Mouse (Mus musculus) urinary bladder, adult 2 months (tissue): ENCODE data around the gene Inava. TPM values are rescaled to one million over a fixed set of nuclear protein-coding genes. Genes with fewer than 3 reads are reported as not detected.
A peak's percentile ranks its signal among the peaks of the same experiment; 100 is the strongest.

Experiments used
- DNase-seq: peaks from one replicate; pipeline ENCODE4 v3.0.0; 2022; ENCODE audit warnings: low spot score
- polyA plus RNA-seq: library from polyadenylated mRNA; depleted of rRNA; stranded (reverse); fragments of >200 nt; gene quantifications from 2 replicates; pipeline ENCODE4 v1.2.3, GENCODE M21; 2012; rRNA removed

Inava gene
- polyA plus RNA-seq = 22.4 and 24.3 TPM in 2 replicates

DNA sequence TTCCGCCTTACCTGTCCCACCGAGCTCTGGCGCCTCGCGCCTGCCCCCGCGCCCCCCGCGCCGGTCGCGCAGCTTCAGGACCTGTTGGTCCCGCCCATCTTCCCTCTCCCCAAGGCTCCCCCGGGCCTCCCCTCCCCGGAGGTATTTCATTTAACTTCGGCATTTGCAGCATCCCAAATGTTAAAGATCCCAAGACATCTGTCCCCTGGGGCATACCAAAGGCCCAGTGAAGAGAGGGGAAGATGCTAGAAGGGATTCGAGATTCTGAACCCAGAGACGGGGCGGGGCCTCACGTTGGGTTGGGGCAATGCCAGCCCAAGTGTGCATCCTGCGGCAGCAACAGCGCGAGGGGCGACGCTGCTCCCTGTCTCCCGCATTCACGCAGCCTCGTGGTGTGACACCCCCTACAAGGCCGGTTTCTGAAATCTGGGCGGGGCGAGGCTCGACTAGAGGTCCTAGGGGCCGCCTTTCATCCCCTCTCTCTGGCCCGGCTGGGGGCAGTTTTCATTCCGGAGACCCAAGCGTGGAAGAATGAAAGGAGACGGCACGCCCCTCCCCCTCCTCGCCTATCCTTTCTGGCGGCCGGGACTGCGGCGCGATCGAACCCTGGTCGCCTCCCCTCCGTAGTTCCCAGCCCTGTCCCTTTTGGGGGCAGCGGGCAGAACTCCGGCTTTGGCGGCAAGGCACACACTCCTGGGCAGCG, at the start of gene Inava:
TSS of gene Inava (minus strand) at position 373 of the 703 bp plus-strand sequence.
- no peak for DNase-seq

DNA sequence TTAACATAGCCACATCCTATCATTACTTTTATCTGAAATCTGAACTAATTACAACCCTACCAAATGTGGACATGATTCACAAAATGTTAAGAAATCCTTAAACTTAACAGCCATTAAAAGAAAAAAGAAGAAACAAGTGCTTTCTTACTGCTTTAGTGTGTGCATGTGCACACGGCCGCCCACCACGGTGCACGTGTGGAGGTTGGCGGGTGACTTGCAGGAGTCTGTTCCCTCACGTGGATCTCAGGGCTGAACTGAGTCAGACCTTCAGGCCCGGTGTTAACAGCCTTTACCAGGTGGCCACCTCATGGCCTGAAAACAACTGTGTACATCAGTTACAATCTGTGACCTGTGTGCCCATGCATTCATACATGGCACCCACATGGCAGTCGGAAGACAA, 43.3 kb upstream of the Inava start:
- no peak for DNase-seq

DNA sequence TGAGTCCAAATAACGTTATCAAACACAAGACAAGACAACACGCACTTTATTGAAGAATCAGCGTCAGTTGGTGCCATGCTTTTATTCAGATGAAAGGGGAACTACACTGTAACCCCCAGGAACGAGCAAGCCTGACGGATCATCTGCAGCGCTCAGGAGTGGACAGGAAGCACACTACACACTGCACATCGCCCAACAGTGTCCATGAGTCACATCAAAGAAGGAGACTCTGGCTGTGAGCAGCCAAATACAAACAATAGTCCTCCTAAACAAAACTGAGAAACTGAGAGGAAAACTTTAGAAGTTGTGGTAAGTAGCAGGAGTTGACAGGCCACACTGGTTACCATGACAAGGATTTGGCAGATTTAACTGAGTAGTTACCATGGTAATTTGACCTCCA, 34.2 kb upstream of the Inava start:
- no peak for DNase-seq

DNA sequence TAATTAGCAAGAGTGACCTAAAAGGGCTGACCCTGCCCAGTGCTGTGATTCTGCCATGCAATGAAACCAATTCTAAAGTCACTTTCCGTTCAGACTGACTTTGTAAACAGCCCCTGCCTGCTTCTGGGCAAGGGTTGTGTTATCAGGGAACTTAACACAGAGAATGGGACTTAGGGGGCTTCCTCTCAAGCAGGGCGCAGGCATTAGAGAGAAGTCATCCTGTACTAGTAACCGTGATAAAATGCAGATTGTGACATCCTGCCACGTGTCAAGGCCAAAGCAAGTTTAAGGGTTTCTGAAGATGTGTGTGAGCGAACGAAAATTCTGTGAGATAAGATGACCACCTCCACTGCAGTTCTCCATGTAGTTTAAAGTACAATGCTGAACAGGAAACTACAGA, 32.1 kb upstream of the Inava start:
- DNase-seq = no peak

DNA sequence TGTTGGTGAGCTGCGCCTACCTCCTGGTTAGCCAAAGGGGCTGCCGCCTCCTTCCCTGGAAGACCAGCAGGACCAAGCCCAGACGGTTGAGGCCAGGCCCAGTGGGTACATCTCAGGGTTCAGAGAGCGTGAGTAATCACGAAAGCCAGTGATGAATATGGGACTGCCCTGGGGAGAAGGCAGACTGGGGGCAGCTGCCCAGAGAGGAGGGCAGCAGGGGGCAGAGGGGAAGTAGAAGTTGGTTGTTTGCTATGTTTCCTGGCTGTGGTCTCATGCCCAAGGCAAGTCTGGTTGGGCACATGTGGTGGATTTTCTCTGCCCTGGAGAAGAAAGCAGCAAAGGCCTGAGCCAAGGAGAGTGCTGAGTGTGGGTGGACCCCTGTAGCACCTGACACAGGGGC, 29.3 kb upstream of the Inava start:
- no peak for DNase-seq

DNA sequence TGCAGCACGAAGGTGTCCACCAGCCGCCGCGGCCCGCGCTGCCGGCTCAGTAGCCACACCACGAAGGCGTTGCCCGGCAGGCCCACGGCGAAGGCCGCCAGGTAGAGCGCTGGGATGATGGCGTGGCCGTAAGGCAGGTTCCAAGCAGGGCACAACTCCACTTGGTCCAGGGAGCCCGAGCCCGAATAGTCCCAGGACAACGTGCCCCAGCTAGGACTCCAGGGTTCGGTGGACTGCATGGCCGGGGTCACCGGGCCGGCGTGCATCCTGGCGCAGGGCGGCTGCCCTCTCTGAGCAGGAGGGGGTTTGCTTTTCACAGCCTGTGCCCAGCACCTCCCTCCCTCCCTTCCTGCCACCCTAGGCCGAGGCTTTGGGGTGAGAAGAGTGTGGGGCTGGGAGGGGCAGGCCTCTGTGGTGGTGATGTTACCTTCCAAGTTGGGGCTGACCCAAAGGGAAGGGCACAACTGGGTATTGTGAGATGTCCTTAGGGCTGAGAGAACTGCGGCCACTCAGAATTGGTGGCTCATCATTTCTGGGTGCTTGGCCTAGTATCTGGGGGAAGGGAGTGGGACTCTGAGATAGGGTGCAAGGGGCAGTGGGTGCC, 26.7 kb upstream of the Inava start, which contains the start of gene Gpr25:
TSS of gene Gpr25 (minus strand) at position 239 of the 604 bp plus-strand sequence.
- no peak for DNase-seq

DNA sequence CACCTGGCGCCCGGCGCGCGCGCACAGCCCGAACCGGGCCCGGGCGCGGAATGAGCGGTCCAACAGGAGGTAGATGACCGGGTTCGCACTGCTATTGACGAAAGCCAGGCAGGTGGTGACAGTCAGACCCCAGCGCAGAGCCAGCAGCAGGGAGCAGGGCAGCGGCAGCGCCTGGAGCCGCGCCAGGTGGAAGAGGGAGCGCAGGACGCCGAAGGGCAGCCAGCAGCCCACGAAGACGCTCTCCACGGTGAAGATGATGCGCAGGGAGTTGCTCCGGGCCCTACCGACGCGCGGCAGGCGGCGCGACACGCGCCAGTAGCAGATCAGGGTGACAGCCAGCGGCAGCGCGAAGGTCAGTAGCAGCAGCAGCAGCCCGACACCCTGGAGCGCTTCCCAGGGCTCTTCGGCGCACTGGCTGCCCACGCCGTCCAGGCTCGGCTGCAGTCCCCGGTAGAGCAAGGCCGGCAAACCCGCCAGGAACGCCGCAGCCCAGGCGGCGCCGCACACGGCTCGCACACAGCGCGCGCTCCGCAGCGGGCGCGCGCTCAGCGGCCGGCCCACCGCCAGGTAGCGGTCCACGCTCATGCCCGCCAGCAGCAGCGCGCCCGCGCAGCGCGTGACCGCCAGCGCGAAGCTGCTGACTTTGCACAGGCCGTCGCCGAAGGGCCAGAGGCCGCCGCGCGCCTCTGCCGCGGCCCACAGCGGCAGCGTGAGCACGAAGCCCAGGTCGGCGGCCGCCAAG, 26.0 kb upstream of the Inava start:
- peak; percentile 36 for DNase-seq

DNA sequence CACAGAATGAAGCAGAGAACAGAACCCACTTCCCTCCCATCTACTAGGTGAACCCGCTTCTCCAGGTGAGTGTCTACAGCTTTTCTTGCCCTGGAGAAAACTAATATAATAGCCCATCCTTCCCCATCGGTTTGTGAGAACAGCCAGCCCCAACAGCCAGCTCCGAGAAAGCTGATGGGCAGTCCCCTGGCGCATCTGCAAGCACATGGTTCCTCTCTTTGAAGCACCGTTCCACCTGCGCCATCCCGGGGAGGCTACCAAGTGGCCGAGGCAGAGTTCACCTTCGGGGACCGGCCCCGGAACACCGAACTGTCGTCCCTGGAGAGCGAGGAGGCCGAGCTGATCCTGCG, 25.5 kb upstream of the Inava start:
- DNase-seq = no peak

DNA sequence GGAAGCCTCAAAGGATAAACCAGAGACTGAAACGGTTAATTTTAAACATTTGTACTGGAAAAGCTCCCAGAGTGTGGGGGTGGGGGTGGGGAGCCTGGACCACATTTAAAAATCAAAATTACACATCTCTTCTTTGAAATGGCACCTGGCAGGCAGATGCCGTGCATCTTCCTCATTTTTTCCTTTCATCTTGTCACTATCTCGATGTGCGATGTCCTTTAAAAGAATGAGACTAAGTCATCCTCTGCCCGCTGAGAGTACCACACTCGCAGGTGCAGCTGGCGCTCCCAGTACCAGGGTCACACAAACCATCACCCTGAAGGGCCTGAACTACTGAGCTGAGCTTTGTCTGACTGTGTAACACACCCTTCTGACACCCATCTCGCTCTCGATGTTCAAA, 24.4 kb upstream of the Inava start:
- DNase-seq = no peak

DNA sequence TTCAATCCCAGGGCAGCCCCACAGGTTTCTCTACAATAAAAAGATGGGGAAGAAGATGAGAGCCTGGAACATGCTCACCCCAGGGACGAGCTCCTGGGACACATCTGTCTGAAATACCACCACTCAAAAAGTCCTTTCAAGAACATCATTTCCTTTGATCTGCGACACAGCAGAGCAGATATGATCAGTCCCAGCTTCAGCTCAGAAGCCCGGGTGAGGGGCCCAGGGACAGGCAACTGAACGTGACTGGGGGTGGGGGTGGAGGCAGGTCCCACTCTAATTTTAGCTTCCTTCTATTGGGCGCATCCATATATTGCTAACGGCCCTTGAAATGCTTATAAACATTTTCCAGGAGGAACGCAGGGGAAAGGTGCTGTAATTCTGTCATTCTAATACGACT, 21.6 kb upstream of the Inava start:
- DNase-seq = no peak

DNA sequence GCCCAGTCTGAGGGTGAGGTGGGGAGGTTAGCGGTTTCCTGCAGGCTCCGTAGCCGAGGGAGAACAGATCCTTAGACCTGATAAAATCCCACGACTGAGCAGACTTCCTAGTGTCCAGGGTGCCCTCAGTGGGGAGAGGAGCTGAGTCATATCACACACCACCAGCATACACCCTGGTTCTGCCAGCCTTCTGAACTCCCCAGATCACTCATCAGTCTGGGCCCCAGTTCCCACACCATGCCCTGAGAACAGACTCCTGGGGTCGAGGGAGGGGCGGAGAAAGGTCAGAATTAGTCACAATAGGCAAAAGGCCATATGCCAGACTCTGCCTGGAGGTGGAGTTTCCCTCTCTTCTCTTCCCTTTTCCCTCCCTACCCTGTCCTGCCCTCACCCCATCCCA, 21.1 kb upstream of the Inava start:
- DNase-seq = no peak

DNA sequence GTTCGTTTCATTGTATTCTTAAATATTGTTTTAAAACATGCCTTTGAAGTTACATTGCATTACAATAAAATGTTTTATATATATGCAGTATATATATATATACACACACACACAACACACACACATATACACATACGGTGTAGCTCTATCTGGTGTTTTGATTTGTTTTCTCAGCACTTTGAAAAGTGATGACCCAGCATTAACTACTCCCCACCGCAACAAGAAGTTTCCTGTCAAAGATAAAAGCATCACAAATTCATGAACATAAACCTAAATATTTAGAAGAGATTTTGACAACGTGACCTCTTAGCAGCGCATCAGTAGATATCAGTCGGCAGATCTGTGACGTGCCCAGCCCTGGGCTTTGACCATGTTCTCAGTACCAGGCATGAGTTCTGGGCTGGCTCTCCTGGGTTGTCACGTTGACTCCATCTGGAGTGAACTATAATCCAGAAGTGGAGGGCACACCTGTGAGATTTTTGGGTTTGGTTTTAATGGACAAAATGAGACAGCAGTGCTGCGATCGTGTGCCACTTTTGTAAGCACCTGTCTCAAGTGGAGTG, 20.5 kb upstream of the Inava start:
- no peak for DNase-seq

DNA sequence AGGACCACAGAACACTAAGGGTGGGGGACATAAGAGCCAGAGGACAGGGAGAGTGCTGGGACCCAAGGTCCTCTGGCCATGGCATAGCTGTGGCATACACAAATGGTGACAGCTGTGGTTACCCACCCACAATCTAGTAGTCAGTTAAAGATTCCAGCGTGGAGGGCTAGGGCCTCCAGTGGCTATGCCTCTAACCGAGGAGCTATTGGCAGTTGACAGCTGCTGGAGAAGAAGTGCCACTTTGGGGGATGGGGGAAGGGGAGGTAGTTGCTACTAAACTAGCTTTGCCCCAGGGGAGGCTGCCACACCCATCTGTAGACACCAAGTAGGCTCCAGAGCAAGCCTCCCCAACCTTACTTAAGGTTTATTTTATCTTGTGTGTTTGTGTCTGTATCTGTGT, 19.4 kb upstream of the Inava start:
- DNase-seq = no peak

DNA sequence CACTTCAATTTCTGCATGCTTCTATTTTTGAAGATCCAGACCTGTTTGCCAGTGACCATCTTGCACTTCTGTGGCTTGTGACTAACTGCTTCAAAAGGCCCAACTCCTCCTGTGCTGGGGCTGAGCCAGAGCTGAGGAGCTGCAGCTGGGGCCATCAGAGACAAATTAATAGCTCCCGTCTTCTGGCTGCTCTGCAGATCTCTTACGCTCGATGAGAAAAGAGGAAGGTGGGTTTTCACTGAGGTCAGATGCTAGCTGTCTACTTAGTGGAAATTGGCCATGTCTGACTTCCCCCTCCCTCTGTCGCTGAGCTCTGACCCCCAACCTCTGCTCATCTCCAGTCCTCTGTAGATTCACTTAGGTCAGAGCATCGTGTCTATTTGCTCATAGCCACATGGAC, 15.6 kb upstream of the Inava start:
- no peak for DNase-seq

DNA sequence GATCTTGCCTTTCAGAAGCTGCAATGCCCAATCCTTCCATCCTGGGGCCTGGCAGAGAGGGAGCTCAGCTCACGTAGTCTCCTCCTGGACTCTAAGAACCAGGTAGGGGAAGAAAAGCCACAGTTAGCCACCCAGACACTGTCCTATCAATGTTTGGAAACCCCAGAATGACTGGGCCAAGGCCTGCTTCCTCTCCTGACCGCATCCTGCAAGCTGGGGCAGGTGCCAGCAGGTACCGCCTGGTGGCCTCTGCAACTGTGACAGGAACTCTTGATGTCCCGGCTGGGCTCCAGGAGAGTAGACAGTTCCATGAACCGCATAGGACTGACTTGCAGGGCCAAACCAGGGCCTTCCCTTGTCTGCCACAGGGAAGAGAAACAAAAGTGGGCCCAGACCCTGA, 13.3 kb upstream of the Inava start:
- peak; percentile 51 for DNase-seq

DNA sequence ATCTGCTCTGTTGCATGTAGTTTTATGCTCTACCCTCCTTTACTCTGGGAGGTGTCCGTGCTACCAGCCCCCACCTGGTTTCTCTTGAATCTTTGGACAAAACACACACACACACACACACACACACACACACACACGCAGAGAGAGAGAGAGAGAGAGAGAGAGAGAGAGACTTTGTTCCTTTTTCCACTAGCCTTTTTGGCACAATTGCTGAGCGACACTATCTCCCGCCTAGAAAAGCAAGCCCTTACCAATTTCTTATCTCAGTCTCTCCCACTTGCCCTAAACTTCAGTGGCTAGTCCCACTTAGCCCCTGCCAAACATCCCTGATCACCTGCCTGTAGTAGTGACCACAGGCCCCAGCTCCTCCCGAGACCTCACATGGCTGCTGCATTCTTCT, 10.4 kb upstream of the Inava start:
- DNase-seq = no peak

DNA sequence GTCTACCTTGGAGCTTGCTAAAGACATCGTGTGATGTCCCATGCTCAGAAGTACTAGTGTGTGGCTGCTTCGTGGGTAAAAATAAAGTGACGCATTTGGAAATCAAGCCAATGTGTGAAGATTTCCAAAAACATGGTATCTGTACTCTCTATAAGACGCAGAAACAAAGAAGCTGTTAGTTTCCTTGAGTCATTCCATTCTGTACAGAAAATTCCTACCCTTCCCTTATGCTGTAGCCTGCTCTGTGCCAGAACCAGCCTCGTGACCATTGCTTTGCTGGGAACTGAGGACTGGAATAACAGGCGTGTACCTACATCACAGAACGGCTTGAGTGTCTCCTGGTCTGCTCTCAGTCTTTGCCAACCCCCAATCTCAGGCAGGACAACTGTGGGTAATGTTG, 7.7 kb upstream of the Inava start:
- no peak for DNase-seq

DNA sequence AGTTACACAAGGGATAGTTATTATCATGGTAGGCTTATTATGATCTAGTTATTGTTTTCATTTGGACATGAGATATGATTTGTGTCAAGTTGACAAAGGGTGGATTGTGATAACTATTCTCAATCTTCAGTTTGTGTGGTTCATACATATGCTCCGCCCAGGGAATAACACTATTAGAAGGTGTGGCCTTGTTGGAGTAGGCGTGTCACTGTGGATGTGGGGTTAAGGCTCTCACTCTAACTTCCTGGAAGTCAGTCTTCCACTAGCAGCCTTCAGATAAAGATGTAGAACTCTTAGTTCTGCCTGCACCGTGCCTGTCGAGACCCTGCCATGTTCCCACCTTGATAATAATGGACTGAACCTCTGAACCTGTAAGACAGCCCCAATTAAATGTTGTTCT, 4.4 kb upstream of the Inava start:
- no peak for DNase-seq

DNA sequence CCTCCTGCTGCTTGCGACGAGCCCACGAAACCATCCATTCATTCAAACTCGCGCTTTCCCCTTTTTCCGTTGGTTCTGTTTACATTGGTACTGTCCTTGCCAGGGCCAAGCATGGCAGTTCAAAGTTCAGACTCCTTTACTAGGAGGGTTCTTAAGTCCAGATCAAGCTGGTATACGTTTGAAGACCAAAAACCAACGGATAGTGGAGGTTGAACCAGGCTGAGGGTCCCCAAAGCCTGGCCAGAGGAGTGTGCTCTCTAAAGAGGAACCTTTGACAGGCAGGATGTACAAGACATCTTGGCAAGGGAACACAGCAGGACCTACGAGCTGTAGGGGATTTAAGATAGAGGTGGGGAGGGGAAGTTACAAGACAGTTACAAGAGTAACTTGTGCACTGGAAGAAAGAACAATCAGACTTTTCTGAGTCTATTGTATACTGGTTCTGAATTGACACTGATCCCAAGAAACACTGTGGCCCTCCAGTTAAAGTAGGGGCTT, 580 bp upstream of the Inava start:
- DNase-seq = no peak

DNA sequence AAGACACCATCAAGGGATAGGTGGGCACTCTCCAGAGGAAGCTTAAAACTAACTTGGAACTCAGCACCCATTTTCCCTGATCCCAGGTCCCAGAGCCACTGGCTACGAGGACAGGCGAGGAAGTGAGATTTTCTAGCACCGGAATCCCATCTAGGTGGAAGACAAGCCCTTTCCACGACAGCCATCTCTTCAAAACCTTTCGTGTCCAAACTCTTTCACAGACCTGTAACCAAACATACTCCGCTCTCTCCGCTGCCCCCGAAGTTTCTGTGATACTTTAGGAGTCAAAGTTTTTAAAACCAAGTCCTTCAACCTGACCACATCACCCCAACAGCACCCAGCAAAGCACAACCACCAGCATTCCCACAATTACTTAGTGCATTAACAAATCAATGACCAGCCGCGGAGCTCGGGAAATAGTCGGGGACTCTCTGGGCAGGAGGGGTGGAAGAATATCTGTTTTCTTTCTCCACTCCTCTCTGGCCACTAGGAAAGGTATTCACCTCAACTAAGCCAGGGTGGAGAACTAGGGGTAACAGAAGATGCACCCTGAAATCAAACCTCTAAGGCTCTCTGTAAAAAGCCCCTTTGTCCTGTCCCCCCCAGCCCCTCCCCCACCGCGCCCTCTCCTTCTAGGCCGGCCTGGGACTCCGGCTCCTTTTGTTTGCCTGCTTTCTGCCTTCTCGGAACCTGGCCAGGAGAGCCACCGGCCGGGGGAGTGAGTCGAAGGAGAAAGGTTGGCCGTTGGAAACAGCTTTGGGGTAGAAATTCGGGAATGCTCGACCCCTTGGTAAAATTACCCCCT, 876 bp downstream of the Inava start:
- no peak for DNase-seq

DNA sequence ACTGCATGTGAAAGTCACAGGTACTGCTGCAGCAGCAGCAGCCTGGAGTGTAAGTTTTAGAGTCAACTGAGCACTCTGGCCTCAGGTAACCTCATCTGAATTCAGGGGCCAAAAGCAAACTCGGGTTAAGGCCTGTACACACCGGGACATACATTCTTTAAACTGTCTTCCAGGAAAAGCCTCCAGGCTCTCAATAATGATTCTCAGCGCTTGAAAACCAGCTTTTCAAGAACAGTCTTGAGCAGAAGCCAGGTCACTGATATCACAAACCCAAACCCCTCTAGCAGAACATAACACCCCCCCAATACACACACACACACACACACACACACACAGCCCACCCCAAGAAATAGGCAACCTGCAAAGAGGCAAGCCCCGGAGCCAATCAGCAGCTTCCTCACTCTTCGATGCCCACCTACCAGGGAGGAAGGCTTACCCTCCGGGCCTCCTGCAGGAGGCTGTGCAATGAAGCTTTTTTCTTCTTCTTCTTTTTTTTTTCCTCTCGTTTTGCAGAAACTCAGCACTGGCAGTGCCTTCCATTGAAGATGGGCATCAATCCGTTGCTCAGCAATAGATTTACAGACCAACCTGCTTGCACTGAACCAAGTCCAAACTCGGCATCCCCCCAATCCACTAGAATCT, 1.7 kb downstream of the Inava start:
- DNase-seq = no peak
